Mouse (Mus musculus): Measurements from ENCODE around the gene L3mbtl2. TPM values are rescaled to one million over a fixed set of nuclear protein-coding genes. Genes with fewer than 3 reads are reported as not detected.

L3mbtl2 gene
- polyA plus RNA-seq, 1 experiment from 2014 or later: 26.0 TPM

Other genes starting within 250 kb of the L3mbtl2 start
- gene Rbx1, start 197.6 kb upstream of the L3mbtl2 start, polyA plus RNA-seq (2015; fragmentation: Nextera tagmentation; extraction: Ambion mirVana): 458 and 521 TPM in 2 replicates
- gene Ep300, start 78.5 kb upstream of the L3mbtl2 start, polyA plus RNA-seq (2015; fragmentation: Nextera tagmentation; extraction: Ambion mirVana): 12.0 and 13.6 TPM in 2 replicates
- 5.7 and 5.8 TPM in 2 replicates for gene Chadl, start 33.4 kb downstream of the L3mbtl2 start, polyA plus RNA-seq (2015; fragmentation: Nextera tagmentation; extraction: Ambion mirVana)
- 30.4 and 30.7 TPM in 2 replicates for gene Zc3h7b, start 81.2 kb downstream of the L3mbtl2 start, polyA plus RNA-seq (2015; fragmentation: Nextera tagmentation; extraction: Ambion mirVana)
- 100 and 111 TPM in 2 replicates for gene Rangap1, start 81.6 kb downstream of the L3mbtl2 start, polyA plus RNA-seq (2015; fragmentation: Nextera tagmentation; extraction: Ambion mirVana)
- gene Tef, start 138.5 kb downstream of the L3mbtl2 start, polyA plus RNA-seq (2015; fragmentation: Nextera tagmentation; extraction: Ambion mirVana): 27.4 and 31.4 TPM in 2 replicates
- 27.0 and 29.1 TPM in 2 replicates for gene Tob2, start 194.9 kb downstream of the L3mbtl2 start, polyA plus RNA-seq (2015; fragmentation: Nextera tagmentation; extraction: Ambion mirVana)
- gene Phf5a, start 208.0 kb downstream of the L3mbtl2 start, polyA plus RNA-seq (2015; fragmentation: Nextera tagmentation; extraction: Ambion mirVana): 172 and 183 TPM in 2 replicates
- gene Aco2, start 208.4 kb downstream of the L3mbtl2 start, polyA plus RNA-seq (2015; fragmentation: Nextera tagmentation; extraction: Ambion mirVana): 164 and 173 TPM in 2 replicates